ENCODE assay signal across 8 mouse cellular contexts in genomic region chr4:152185137-152185509, GRCm38 (mm10). TPM values are rescaled to one million over a fixed set of nuclear protein-coding genes. Genes with fewer than 3 reads are reported as not detected.
A peak's percentile ranks its signal among the peaks of the same experiment; 100 is the strongest.
DNase-seq lines count a peak whose midpoint lies in the region; ATAC-seq and TF ChIP-seq lines count a peak whose summit lies in the region.

No protein-coding gene starts in this region.

- peak; percentile 23 for ATAC-seq in hindbrain, embryonic 15.5 days (ENCODE audit: low FRiP score, low read depth)

- H3K27me3 ChIP-seq in forebrain, embryonic 10.5 days (ENCODE audit: poor library complexity, severe bottlenecking) = peaks cover 10% of the 10 kb centered on the region
- no peaks in the 10 kb centered on the region for H3K27me3 ChIP-seq in hindbrain, embryonic 15.5 days
- H3K27me3 ChIP-seq in cerebellum, adult 2 months (ENCODE audit: control insufficient read depth, insufficient read depth, low read length) = no peaks in the 10 kb centered on the region

- peaks cover 44% of the 10 kb centered on the region for H3K4me1 ChIP-seq in forebrain, embryonic 10.5 days
- H3K4me1 ChIP-seq in hindbrain, embryonic 15.5 days (replicated peaks) = peaks cover 38% of the 10 kb centered on the region
- H3K4me1 ChIP-seq in cerebellum, adult 2 months (ENCODE audit: control insufficient read depth, insufficient read depth, low read length) = peaks cover 46% of the 10 kb centered on the region

- H3K79me2 ChIP-seq in macrophage (ENCODE audit: inconsistent target) = peaks cover 50% of the 10 kb centered on the region

- H3K9ac ChIP-seq in hindbrain, embryonic 15.5 days = no peak overlapping the region

- peak overlapping the region; percentile 42 for H3K4me2 ChIP-seq in hindbrain, embryonic 15.5 days

- peak overlapping the region; percentile 33 for H3K4me3 ChIP-seq in forebrain, embryonic 10.5 days
- H3K4me3 ChIP-seq in hindbrain, embryonic 15.5 days = no peak overlapping the region
- H3K4me3 ChIP-seq in macrophage (ENCODE audit: inconsistent target) = no peak overlapping the region
- H3K4me3 ChIP-seq in cerebellum, adult 2 months (replicated peaks; ENCODE audit: insufficient read depth, low read depth, low read length) = no peak overlapping the region

- DNase-seq in ovary, postnatal 36 days (ENCODE audit: low spot score) = peak; percentile 24
- no peak for DNase-seq in ovary, adult 18-20 months (ENCODE audit: low spot score)
- DNase-seq in forebrain, embryonic 10.5 days (ENCODE audit: extremely low spot score, low spot score) = no peak
- DNase-seq in thymus, postnatal 4 days = no peak
- DNase-seq in cerebellum, adult 11 months = no peak
- no peak for DNase-seq in cerebellum, adult 2 months

- H3K9me3 ChIP-seq in forebrain, embryonic 10.5 days = no peaks in the 10 kb centered on the region
- no peaks in the 10 kb centered on the region for H3K9me3 ChIP-seq in hindbrain, embryonic 15.5 days

- peak overlapping the region; percentile 60 for H3K27ac ChIP-seq in forebrain, embryonic 10.5 days
- H3K27ac ChIP-seq in hindbrain, embryonic 15.5 days (replicated peaks) = peak overlapping the region; percentile 74
- peak overlapping the region; percentile 35 for H3K27ac ChIP-seq in macrophage
- H3K27ac ChIP-seq in cerebellum, adult 2 months (ENCODE audit: insufficient read depth, low read length) = no peak overlapping the region; the same call in 1 of the 2 replicates

- H3K36me3 ChIP-seq in forebrain, embryonic 10.5 days (replicated peaks) = peaks cover 26% of the 10 kb centered on the region
- H3K36me3 ChIP-seq in hindbrain, embryonic 15.5 days = no peaks in the 10 kb centered on the region; the same call in 1 of the 2 replicates
- H3K36me3 ChIP-seq in macrophage (ENCODE audit: inconsistent target) = no peaks in the 10 kb centered on the region

- no peak for TF ChIP-seq CTCF in cerebellum, adult 2 months (IDR thresholded peaks at IDR 0.05; ENCODE audit: borderline replicate concordance, insufficient read depth, low read depth, low read length)

- 4% methylated on average over 3 of the region's 3 CpGs for WGBS in forebrain, embryonic 10.5 days
- 9% methylated on average over 3 of the region's 3 CpGs for WGBS in hindbrain, embryonic 15.5 days
- 40% methylated on average over 3 of the region's 3 CpGs for WGBS in macrophage (ENCODE audit: missing documents)
- 33% methylated on average over 3 of the region's 3 CpGs for WGBS in cerebellum, adult 2 months

- no peak for TF ChIP-seq POLR2A in cerebellum, adult 2 months (IDR thresholded peaks at IDR 0.05; ENCODE audit: borderline replicate concordance, insufficient read depth, low read length)

RNA-seq across cellular contexts. Expression of gene Acot7, which starts 7.2 kb away (rescaled TPM):
- polyA plus RNA-seq in forebrain, embryonic 10.5 days (2016; fragmentation: Nextera tagmentation; extraction: Ambion mirVana) = 61.0 and 64.4 TPM in 2 replicates
- polyA plus RNA-seq in hindbrain, embryonic 15.5 days (2015; fragmentation: Nextera tagmentation; extraction: Ambion mirVana) = 427 and 433 TPM in 2 replicates
- total RNA-seq in macrophage (2018; cell fraction: chromatin; rRNA removed) = 10 to 100 TPM in 14 of 26 experiments, 1 to 10 TPM in 12; 2.1 to 42.1 (median 11.4) TPM
- total RNA-seq in macrophage (2018; cell fraction: cytosol; rRNA removed) = 10 to 100 TPM; 12.8 to 47.7 (median 23.1) TPM
- total RNA-seq in macrophage (2018; cell fraction: nucleus; rRNA removed) = 10 to 100 TPM in 14 of 26 experiments, 1 to 10 TPM in 12; 3.1 to 46.7 (median 10.3) TPM
- polyA plus RNA-seq in macrophage (2018) = 18.0 to 35.3 TPM (median 23.7 TPM) in 3 replicates
- 508 and 523 TPM in 2 replicates for polyA plus RNA-seq in cerebellum, adult 2 months (2012; rRNA removed)

RNA-seq across cellular contexts. Expression of gene Hes2, which starts 26.5 kb away (rescaled TPM):
- not detected in 2 replicates for polyA plus RNA-seq in forebrain, embryonic 10.5 days (2016; fragmentation: Nextera tagmentation; extraction: Ambion mirVana)
- not detected in 2 replicates for polyA plus RNA-seq in hindbrain, embryonic 15.5 days (2015; fragmentation: Nextera tagmentation; extraction: Ambion mirVana)
- total RNA-seq in macrophage (2018; cell fraction: chromatin; rRNA removed) = under 1 TPM in 1 of 26 experiments, not detected in 25; 0.33 TPM
- total RNA-seq in macrophage (2018; cell fraction: cytosol; rRNA removed) = under 1 TPM in 4 of 26 experiments, not detected in 22; 0.04 to 0.10 (median 0.06) TPM
- not detected for total RNA-seq in macrophage (2018; cell fraction: nucleus; rRNA removed)
- polyA plus RNA-seq in macrophage (2018) = 0.10 TPM in 1 of 3 replicates, not detected in the others
- polyA plus RNA-seq in cerebellum, adult 2 months (2012; rRNA removed) = not detected in 2 replicates

RNA-seq across cellular contexts. Expression of gene Espn, which starts 33.0 kb away (rescaled TPM):
- polyA plus RNA-seq in forebrain, embryonic 10.5 days (2016; fragmentation: Nextera tagmentation; extraction: Ambion mirVana) = 5.6 and 5.9 TPM in 2 replicates
- 0.29 and 0.31 TPM in 2 replicates for polyA plus RNA-seq in hindbrain, embryonic 15.5 days (2015; fragmentation: Nextera tagmentation; extraction: Ambion mirVana)
- total RNA-seq in macrophage (2018; cell fraction: chromatin; rRNA removed) = 1 to 10 TPM in 4 of 26 experiments, under 1 TPM in 17, not detected in 5; 0.20 to 1.7 (median 0.63) TPM
- 1 to 10 TPM in 1 of 26 experiments, under 1 TPM in 25; 0.09 to 1.0 (median 0.39) TPM for total RNA-seq in macrophage (2018; cell fraction: cytosol; rRNA removed)
- total RNA-seq in macrophage (2018; cell fraction: nucleus; rRNA removed) = 1 to 10 TPM in 3 of 26 experiments, under 1 TPM in 13, not detected in 10; 0.18 to 1.5 (median 0.51) TPM
- polyA plus RNA-seq in macrophage (2018) = 0.34 to 0.42 TPM (median 0.34 TPM) in 3 replicates
- polyA plus RNA-seq in cerebellum, adult 2 months (2012; rRNA removed) = 7.1 and 8.3 TPM in 2 replicates
